Mouse (Mus musculus) stomach, embryonic 14.5 days (tissue): ENCODE measurements around the gene Dppa3. TPM values are rescaled to one million over a fixed set of nuclear protein-coding genes. Genes with fewer than 3 reads are reported as not detected.

Experiments used
- ATAC-seq: fragments of 200-750 bp; cut with Nextera tagmentation; 2 replicates; pipeline ENCODE4 v1.8.0; 2017; ENCODE audit warnings: low read depth, moderate TSS enrichment; ENCODE audit not compliant: insufficient number of reproducible peaks, insufficient read depth, low FRiP score
- H3K27ac ChIP-seq: fragments of 300-500 bp; sonication (generic); 2 replicates; pipeline ENCODE4 v1.5.1; 2014; ENCODE audit warnings: mild to moderate bottlenecking, low read length, moderate library complexity, mixed read lengths
- H3K27me3 ChIP-seq: fragments of 300-500 bp; sonication (generic); 2 replicates; pipeline ENCODE4 v1.6.1; 2014; ENCODE audit warnings: low read length, control low read depth, mixed read lengths; ENCODE audit not compliant: control insufficient read depth, insufficient read depth
- H3K36me3 ChIP-seq: fragments of 300-500 bp; sonication (generic); 2 replicates; pipeline ENCODE4 v1.6.1; 2014; ENCODE audit warnings: mild to moderate bottlenecking, control low read depth, low read length, moderate library complexity, mixed read lengths; ENCODE audit not compliant: control insufficient read depth, insufficient read depth
- H3K4me1 ChIP-seq: fragments of 300-500 bp; sonication (generic); 2 replicates; pipeline ENCODE4 v1.6.1; 2014; ENCODE audit warnings: low read length, control low read depth, mixed read lengths; ENCODE audit not compliant: control insufficient read depth, insufficient read depth
- H3K4me2 ChIP-seq: fragments of 300-500 bp; sonication (generic); replicated peaks from 2 replicates; pipeline ENCODE4 v1.6.1; 2014; ENCODE audit warnings: low read depth, low read length, control low read depth
- H3K4me3 ChIP-seq: fragments of 300-500 bp; sonication (generic); 2 replicates; pipeline ENCODE4 v1.5.1; 2014; ENCODE audit warnings: low read depth, low read length, control low read depth
- H3K9ac ChIP-seq: fragments of 300-500 bp; sonication (generic); replicated peaks from 2 replicates; pipeline ENCODE4 v1.6.1; 2014; ENCODE audit warnings: low read depth, mild to moderate bottlenecking, control low read depth, low read length, moderate library complexity, mixed read lengths
- H3K9me3 ChIP-seq: fragments of 300-500 bp; sonication (generic); 2 replicates; pipeline ENCODE4 v1.6.1; 2016; ENCODE audit warnings: low read depth, low read length, control low read depth; ENCODE audit not compliant: control insufficient read depth
- WGBS: fragments of 180-500 bp; shearing (Covaris S2); extraction: QIAGEN DNeasy Blood & Tissue Kit; methylation state at CpG from one replicate; pipeline ENCODE4 v1.1.7; 2014; 5-methylcytosine and 5-hydroxymethylcytosine counted together
- polyA plus RNA-seq: library from polyadenylated mRNA; unstranded; fragments of >200 nt; fragmentation: Nextera tagmentation; extraction: Ambion mirVana; gene quantifications from 2 replicates; pipeline ENCODE4 v1.2.1, GENCODE M21; 2014

Dppa3 gene
- polyA plus RNA-seq, 1 experiment from 2014 or later: not detected

- no peaks in the 10 kb centered on the region for H3K36me3 ChIP-seq
- ATAC-seq: no peak
- H3K4me1 ChIP-seq: no peaks in the 10 kb centered on the region
Measured at GRCm38 (mm10) chr6:122649903-122650302, 23.7 kb downstream of the Dppa3 start.

GRCm38 (mm10) chr6:122650398-122650980, 24.3 kb downstream of the Dppa3 start:
- Histone ChIP-seq H3K4me1 (no peaks in the 10 kb centered on the region), H3K4me3 (no peak overlapping the region), H3K27ac (no peak overlapping the region), H3K9me3 (no peaks in the 10 kb centered on the region), H3K4me2 (no peak overlapping the region), H3K36me3 (no peaks in the 10 kb centered on the region), H3K27me3 (no peaks in the 10 kb centered on the region), H3K9ac (no peak overlapping the region)
- WGBS: 69% methylated on average over 5 of the region's 5 CpGs
- no peak for ATAC-seq

More at GRCm38 (mm10) chr6:122649903-122650302, 23.7 kb downstream of the Dppa3 start:
- no peak overlapping the region for H3K27ac ChIP-seq
- H3K4me2 ChIP-seq: no peak overlapping the region
- 79% methylated on average over 3 of the region's 3 CpGs for WGBS
- no peak overlapping the region for H3K4me3 ChIP-seq
- H3K9me3 ChIP-seq: no peaks in the 10 kb centered on the region
- H3K27me3 ChIP-seq: no peaks in the 10 kb centered on the region
- H3K9ac ChIP-seq: no peak overlapping the region

GRCm38 (mm10) chr6:122654301-122654700, 28.1 kb downstream of the Dppa3 start:
- Histone ChIP-seq H3K4me1 (no peaks in the 10 kb centered on the region), H3K36me3 (no peaks in the 10 kb centered on the region), H3K27ac (no peak overlapping the region), H3K4me3 (no peak overlapping the region), H3K9ac (no peak overlapping the region), H3K9me3 (no peaks in the 10 kb centered on the region), H3K4me2 (no peak overlapping the region), H3K27me3 (no peaks in the 10 kb centered on the region)
- no peak for ATAC-seq
- WGBS: 67% methylated on average over 6 of the region's 6 CpGs

- 79% methylated on average over 5 of the region's 5 CpGs for WGBS
- Histone ChIP-seq H3K4me1 (no peaks in the 10 kb centered on the region), H3K4me2 (no peak overlapping the region), H3K4me3 (no peak overlapping the region), H3K9me3 (no peaks in the 10 kb centered on the region), H3K27me3 (no peaks in the 10 kb centered on the region), H3K27ac (no peak overlapping the region), H3K36me3 (no peaks in the 10 kb centered on the region), H3K9ac (no peak overlapping the region)
- ATAC-seq: no peak
Measured at GRCm38 (mm10) chr6:122657630-122658029, 31.4 kb downstream of the Dppa3 start.

GRCm38 (mm10) chr6:122659567-122659966, 33.4 kb downstream of the Dppa3 start:
- Histone ChIP-seq H3K27me3 (no peaks in the 10 kb centered on the region), H3K36me3 (no peaks in the 10 kb centered on the region), H3K27ac (no peak overlapping the region), H3K4me2 (no peak overlapping the region), H3K4me3 (no peak overlapping the region), H3K9ac (no peak overlapping the region), H3K9me3 (no peaks in the 10 kb centered on the region), H3K4me1 (peaks cover 4% of the 10 kb centered on the region; the same call in 1 of the 2 replicates)
- ATAC-seq: no peak
- WGBS: 10% methylated on average over 7 of the region's 7 CpGs

GRCm38 (mm10) chr6:122660601-122661379, 34.6 kb downstream of the Dppa3 start:
- WGBS: 30% methylated on average over 8 of the region's 8 CpGs
- no peak overlapping the region for H3K4me2 ChIP-seq
- no peaks in the 10 kb centered on the region for H3K36me3 ChIP-seq
- H3K27me3 ChIP-seq: no peaks in the 10 kb centered on the region
- no peak overlapping the region for H3K4me3 ChIP-seq
- peaks cover 4% of the 10 kb centered on the region; the same call in 1 of the 2 replicates for H3K4me1 ChIP-seq
- ATAC-seq: no peak; the same call in 1 of the 2 replicates
- no peaks in the 10 kb centered on the region for H3K9me3 ChIP-seq
- no peak overlapping the region for H3K27ac ChIP-seq
- no peak overlapping the region for H3K9ac ChIP-seq

GRCm38 (mm10) chr6:122662551-122663264, 36.5 kb downstream of the Dppa3 start:
- Histone ChIP-seq H3K27me3 (no peaks in the 10 kb centered on the region), H3K4me2 (no peak overlapping the region), H3K9me3 (no peaks in the 10 kb centered on the region), H3K9ac (no peak overlapping the region), H3K4me3 (no peak overlapping the region), H3K27ac (no peak overlapping the region), H3K4me1 (peaks cover 4% of the 10 kb centered on the region; the same call in 1 of the 2 replicates), H3K36me3 (no peaks in the 10 kb centered on the region)
- ATAC-seq: 0 out of 2 replicates have a peak, but pooled peaks have one; percentile 15
- 31% methylated on average over 22 of the region's 22 CpGs for WGBS

- peaks cover 4% of the 10 kb centered on the region; the same call in 1 of the 2 replicates for H3K4me1 ChIP-seq
- no peak overlapping the region for H3K4me2 ChIP-seq
- no peaks in the 10 kb centered on the region for H3K9me3 ChIP-seq
- no peak overlapping the region for H3K9ac ChIP-seq
- 38% methylated on average over 14 of the region's 14 CpGs for WGBS
- no peak for ATAC-seq
- no peak overlapping the region for H3K4me3 ChIP-seq
- H3K36me3 ChIP-seq: no peaks in the 10 kb centered on the region
- H3K27ac ChIP-seq: no peak overlapping the region
- no peaks in the 10 kb centered on the region for H3K27me3 ChIP-seq
Measured at GRCm38 (mm10) chr6:122663596-122664206, 37.5 kb downstream of the Dppa3 start.
